Mouse (Mus musculus): Measurements from ENCODE around the gene Gal3st4.

- TF ChIP-seq POLR2A (IDR thresholded peaks at IDR 0.05; ENCODE audit: insufficient read length, low read depth): no peak
- no peak for TF ChIP-seq MAX (IDR thresholded peaks at IDR 0.05; ENCODE audit: low read depth)
- no peak for TF ChIP-seq MYOD1 (IDR thresholded peaks at IDR 0.05; ENCODE audit: control insufficient read depth in 1 of 3, insufficient read length in 2 of 3, low read depth in 2 of 3)
- TF ChIP-seq CEBPB (IDR thresholded peaks at IDR 0.05; ENCODE audit: insufficient read depth, poor library complexity, severe bottlenecking): no peak
- TF ChIP-seq TCF3 (IDR thresholded peaks at IDR 0.05; ENCODE audit: insufficient read length, low read depth): no peak
- TF ChIP-seq POLR2AphosphoS2 (IDR thresholded peaks at IDR 0.05; ENCODE audit: insufficient read length, low read depth): no peak
- TF ChIP-seq USF1 (IDR thresholded peaks at IDR 0.05; ENCODE audit: low read depth): no peak
- TF ChIP-seq E2F4 (IDR thresholded peaks at IDR 0.05; ENCODE audit: insufficient read depth): no peak
- no peak for TF ChIP-seq REST (IDR thresholded peaks at IDR 0.05; ENCODE audit: insufficient read depth, insufficient read length)
- no peak for TF ChIP-seq TCF12 (IDR thresholded peaks at IDR 0.05; ENCODE audit: insufficient read depth, poor library complexity, severe bottlenecking)
- TF ChIP-seq MYOG (IDR thresholded peaks at IDR 0.05; ENCODE audit: control insufficient read depth in 1 of 3, insufficient read depth in 1 of 3, insufficient read length in 2 of 3, low read depth in 2 of 3): no peak
These were observed 46.1 kb downstream of the Gal3st4 start for GRCm38 (mm10) chr5:138226491-138226890.
